Mouse (Mus musculus) limb, embryonic 11.5 days (tissue): ENCODE data around the gene Nccrp1. TPM values are rescaled to one million over a fixed set of nuclear protein-coding genes. Genes with fewer than 3 reads are reported as not detected.

Experiments
- ATAC-seq: fragments of 200-750 bp; cut with Nextera tagmentation; 2 replicates; pipeline ENCODE4 v1.8.0; 2017; ENCODE audit warnings: low read depth; ENCODE audit not compliant: insufficient number of reproducible peaks, low FRiP score, low TSS enrichment
- DNase-seq: peaks from one replicate; pipeline ENCODE4 v3.0.0-alpha.2; 2015; ENCODE audit warnings: low spot score
- H3K27ac ChIP-seq: fragments of 300-500 bp; sonication (generic); replicated peaks from 2 replicates; pipeline ENCODE4 v1.5.1; 2014; ENCODE audit warnings: low read depth, mild to moderate bottlenecking, low read length
- H3K27me3 ChIP-seq: fragments of 300-500 bp; sonication (generic); 2 replicates; pipeline ENCODE4 v1.6.1; 2014; ENCODE audit warnings: mild to moderate bottlenecking, low read length, mixed read lengths; ENCODE audit not compliant: control insufficient read depth, insufficient read depth
- H3K36me3 ChIP-seq: fragments of 300-500 bp; sonication (generic); 2 replicates; pipeline ENCODE4 v1.6.1; 2014; ENCODE audit warnings: mild to moderate bottlenecking, low read length, moderate library complexity, mixed read lengths; ENCODE audit not compliant: control insufficient read depth, insufficient read depth
- H3K4me1 ChIP-seq: fragments of 300-500 bp; sonication (generic); 2 replicates; pipeline ENCODE4 v1.6.1; 2014; ENCODE audit warnings: low read length, mixed read lengths; ENCODE audit not compliant: control insufficient read depth, insufficient read depth
- H3K4me2 ChIP-seq: fragments of 300-500 bp; sonication (generic); 2 replicates; pipeline ENCODE4 v1.6.1; 2014; ENCODE audit warnings: low read depth, mild to moderate bottlenecking, moderate library complexity; ENCODE audit not compliant: severe bottlenecking
- H3K4me3 ChIP-seq: fragments of 300-500 bp; sonication (generic); 2 replicates; pipeline ENCODE4 v1.5.1; 2014; ENCODE audit warnings: low read depth, low read length
- H3K9ac ChIP-seq: fragments of 300-500 bp; sonication (generic); 2 replicates; pipeline ENCODE4 v1.6.1; 2014; ENCODE audit warnings: mild to moderate bottlenecking, low read length
- H3K9me3 ChIP-seq: fragments of 300-500 bp; sonication (generic); 2 replicates; pipeline ENCODE4 v1.6.1; 2016; ENCODE audit warnings: low read length; ENCODE audit not compliant: control insufficient read depth
- WGBS: fragments of 180-500 bp; shearing (Covaris S2); extraction: QIAGEN DNeasy Blood & Tissue Kit; methylation state at CpG from one replicate; pipeline ENCODE4 v1.1.7; 2014; 5-methylcytosine and 5-hydroxymethylcytosine counted together
- polyA plus RNA-seq: library from polyadenylated mRNA; unstranded; fragments of >200 nt; fragmentation: Nextera tagmentation; extraction: Ambion mirVana; gene quantifications from 2 replicates; pipeline ENCODE4 v1.2.1, GENCODE M21; 2014

Nccrp1 gene
- polyA plus RNA-seq, 1 experiment from 2014 or later: not detected

DNA sequence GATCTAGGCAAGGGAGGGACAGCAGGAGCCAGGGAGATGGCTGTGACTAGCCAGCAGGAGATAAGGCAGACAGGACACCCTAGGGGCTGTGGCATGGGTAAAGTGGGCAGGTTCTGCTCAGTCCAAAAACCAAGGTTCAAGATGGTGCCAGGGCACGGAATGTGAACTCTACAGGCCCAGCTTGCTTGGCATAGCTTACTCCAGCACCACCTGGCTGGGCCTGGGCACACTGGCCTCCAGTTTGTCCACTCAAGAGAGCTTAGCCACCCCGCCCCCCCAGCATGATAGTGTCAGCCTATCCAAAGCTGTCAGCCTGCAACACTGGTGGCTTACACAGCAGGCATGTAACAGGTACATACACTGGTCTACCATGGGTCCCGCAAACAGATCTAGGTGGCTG, 26.2 kb upstream of the Nccrp1 start:
- no peak for ATAC-seq
- no peaks in the 10 kb centered on the region for H3K4me1 ChIP-seq
- no peaks in the 10 kb centered on the region for H3K9me3 ChIP-seq
- no peak overlapping the region for H3K27ac ChIP-seq
- 97% methylated on average over 3 of the region's 3 CpGs for WGBS
- no peak overlapping the region for H3K4me3 ChIP-seq
- H3K9ac ChIP-seq: no peak overlapping the region
- DNase-seq: no peak
- no peak overlapping the region for H3K4me2 ChIP-seq
- H3K36me3 ChIP-seq: no peaks in the 10 kb centered on the region
- no peaks in the 10 kb centered on the region for H3K27me3 ChIP-seq

DNA sequence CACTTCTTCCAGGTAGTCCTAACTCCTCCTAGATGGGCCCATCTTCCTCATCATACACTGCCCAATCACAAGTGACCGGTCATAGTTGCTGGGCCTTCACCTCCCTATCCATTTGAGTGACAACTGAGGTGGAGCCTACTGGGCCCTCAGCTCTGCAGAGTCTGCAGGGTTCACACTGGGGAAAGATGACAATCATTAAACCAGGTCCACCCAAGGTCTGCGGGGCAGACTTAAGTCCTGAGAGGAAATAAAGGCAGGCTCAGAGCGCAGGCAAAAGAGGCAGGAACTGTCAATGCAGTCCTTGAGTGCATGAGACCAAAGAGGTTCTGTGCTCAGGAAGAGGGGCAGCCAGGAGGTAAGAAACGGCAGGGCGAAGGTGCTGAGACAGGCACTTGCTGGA, 25.6 kb upstream of the Nccrp1 start:
- H3K4me1 ChIP-seq: no peaks in the 10 kb centered on the region
- H3K4me2 ChIP-seq: no peak overlapping the region
- H3K9me3 ChIP-seq: no peaks in the 10 kb centered on the region
- H3K36me3 ChIP-seq: peaks cover under 1% of the 10 kb centered on the region
- no peak overlapping the region for H3K4me3 ChIP-seq
- 85% methylated on average over 5 of the region's 5 CpGs for WGBS
- ATAC-seq: no peak
- H3K9ac ChIP-seq: no peak overlapping the region
- no peaks in the 10 kb centered on the region for H3K27me3 ChIP-seq
- H3K27ac ChIP-seq: no peak overlapping the region
- no peak for DNase-seq

DNA sequence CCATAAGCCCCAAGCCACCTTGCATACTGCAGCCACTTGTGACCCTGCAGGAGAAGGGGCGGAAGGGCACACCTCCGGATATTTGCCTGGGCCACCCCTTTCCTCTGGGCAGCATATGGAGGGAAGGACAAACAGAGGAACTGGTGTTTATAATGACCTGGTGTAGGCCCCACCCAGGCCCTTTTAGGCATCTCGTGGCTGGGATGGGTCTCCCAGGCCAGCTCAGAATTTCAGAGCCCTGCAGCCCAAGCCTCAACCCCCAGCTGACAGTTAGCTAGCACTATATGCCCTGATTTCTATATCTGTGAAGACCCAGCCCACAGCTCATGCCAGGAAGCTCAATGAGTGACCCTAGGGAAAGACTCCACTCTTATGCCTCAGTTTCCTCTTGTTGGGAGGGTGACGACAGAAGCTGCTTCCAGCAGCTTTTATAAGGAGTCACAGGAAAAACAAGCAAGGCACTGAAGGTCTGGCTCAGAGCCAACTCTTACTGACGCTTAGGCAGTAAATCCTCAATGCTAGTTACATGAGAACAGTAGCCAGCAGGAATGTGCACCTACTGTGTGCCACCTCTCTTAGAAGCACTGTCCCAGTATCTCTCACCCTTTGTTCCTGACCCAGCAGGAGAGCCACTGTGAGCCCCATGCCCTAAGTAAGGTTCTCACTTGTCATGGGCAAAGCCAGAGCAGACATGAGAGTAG, 24.1 kb upstream of the Nccrp1 start:
- no peak overlapping the region for H3K27ac ChIP-seq
- ATAC-seq: no peak
- H3K4me3 ChIP-seq: no peak overlapping the region
- 0 out of 2 replicates have a peak overlapping the region, but pooled peaks have one; percentile 1 for H3K9ac ChIP-seq
- H3K27me3 ChIP-seq: no peaks in the 10 kb centered on the region
- WGBS: 49% methylated on average over 5 of the region's 5 CpGs
- no peaks in the 10 kb centered on the region for H3K9me3 ChIP-seq
- no peaks in the 10 kb centered on the region for H3K4me1 ChIP-seq
- no peak overlapping the region for H3K4me2 ChIP-seq
- H3K36me3 ChIP-seq: peaks cover 7% of the 10 kb centered on the region
- no peak for DNase-seq

DNA sequence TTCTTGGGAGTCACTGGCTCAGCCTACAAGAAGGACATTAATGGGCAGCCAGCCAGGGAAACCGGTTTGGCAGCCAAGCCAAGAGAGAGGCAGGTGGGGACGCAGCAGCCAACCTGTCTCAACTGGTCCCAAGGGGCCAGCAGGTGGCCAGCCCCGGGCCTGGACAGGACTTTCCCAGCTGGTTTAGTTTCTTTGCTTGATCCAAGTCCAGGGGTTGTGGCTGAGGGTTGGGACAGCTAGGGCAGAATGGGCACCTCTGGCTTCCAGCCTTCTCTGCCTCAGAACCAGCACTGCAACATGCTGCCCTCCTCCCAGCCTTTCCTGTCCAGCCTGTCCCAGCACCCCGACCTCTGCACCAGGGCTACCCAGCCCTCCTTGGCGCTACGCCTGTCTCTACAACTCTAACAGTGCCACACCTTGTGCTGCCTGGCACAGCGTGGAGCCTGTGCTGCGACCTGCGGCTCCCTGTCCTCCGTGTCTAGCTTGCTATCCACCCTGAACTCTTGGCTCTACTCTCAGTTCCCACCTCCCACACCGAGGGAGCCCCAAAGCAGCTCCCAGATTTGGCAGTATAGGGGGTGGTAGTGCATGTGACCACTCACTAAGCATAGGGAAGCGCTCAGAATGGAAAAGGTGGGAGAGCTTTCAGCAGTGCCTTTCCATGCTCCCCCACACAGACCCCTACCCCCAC, 23.4 kb upstream of the Nccrp1 start:
- 76% methylated on average over 12 of the region's 12 CpGs for WGBS
- Histone ChIP-seq H3K9me3 (no peaks in the 10 kb centered on the region), H3K36me3 (peaks cover 7% of the 10 kb centered on the region), H3K27me3 (no peaks in the 10 kb centered on the region), H3K4me3 (no peak overlapping the region), H3K4me2 (no peak overlapping the region), H3K27ac (no peak overlapping the region), H3K9ac (0 out of 2 replicates have a peak overlapping the region, but pooled peaks have one; percentile 1), H3K4me1 (no peaks in the 10 kb centered on the region)
- no peak for ATAC-seq
- DNase-seq: no peak

DNA sequence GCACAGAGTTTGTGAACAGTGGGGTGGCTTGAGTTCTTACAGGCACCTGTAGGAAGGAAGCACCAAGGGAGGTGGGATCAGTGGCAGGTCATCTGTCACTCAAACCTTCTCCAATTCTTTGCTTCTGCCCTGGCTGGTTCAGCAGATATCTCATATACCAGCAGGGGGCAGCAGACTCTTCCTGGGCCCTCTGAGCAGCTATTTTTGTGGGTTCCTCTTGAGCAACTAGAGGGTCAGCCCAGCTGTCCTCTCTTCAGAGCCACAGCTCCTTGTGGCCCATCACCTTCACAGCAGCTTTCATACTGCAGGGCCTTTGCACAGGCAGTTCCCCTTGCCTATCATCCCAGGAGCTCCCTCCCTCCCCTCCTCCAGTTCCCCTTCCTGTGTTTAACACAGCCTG, 21.2 kb upstream of the Nccrp1 start:
- peak; percentile 70 for DNase-seq
- Histone ChIP-seq H3K9ac (no peak overlapping the region), H3K9me3 (no peaks in the 10 kb centered on the region), H3K36me3 (peaks cover 21% of the 10 kb centered on the region), H3K27me3 (no peaks in the 10 kb centered on the region), H3K4me1 (no peaks in the 10 kb centered on the region), H3K4me2 (no peak overlapping the region), H3K4me3 (no peak overlapping the region), H3K27ac (no peak overlapping the region)
- ATAC-seq: no peak

DNA sequence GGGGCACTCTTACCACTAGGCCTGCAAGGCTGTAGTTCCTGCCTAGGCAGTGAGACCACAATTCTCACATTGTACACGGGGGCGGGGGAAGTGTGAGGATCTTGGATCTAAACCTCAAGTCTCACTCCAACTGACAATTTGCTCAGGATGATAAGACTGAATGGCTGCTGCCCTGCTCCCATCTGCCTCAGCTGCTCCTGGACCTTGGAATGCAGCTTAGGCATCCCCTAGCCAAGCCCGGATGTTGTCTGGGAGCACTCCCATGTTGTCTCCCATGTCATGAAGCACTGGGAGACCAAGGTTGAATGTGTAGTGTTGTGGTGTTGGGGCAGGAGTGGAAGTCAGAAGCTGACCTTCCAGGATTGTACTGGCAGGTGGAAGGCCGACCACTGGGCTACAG, 20.5 kb upstream of the Nccrp1 start:
- H3K36me3 ChIP-seq: peaks cover 22% of the 10 kb centered on the region
- H3K27ac ChIP-seq: no peak overlapping the region
- H3K9ac ChIP-seq: no peak overlapping the region
- no peak overlapping the region for H3K4me3 ChIP-seq
- WGBS: 88% methylated on average over 4 of the region's 4 CpGs
- no peak for ATAC-seq
- no peak overlapping the region for H3K4me2 ChIP-seq
- H3K27me3 ChIP-seq: no peaks in the 10 kb centered on the region
- no peak for DNase-seq
- H3K9me3 ChIP-seq: no peaks in the 10 kb centered on the region
- H3K4me1 ChIP-seq: no peaks in the 10 kb centered on the region

DNA sequence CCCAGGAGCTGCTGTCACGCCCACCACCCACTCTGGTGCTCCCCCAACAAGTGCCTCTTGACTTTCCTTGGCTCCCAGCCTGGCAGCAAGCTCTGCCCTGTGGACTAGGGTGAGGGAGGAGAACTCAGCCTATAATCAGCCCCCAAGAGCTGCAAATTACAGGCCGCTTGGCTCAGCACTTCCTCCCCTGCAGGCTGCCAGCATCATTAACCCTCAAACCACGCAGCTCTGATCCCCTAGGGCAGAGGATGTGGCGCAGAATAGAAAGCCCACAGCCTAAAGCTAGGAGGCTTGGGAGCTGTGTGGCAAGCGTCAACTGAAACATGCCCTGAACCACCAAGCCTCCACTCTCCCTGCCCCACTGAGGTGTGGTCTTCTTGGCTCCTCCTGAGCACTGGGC, 18.4 kb upstream of the Nccrp1 start:
- peaks cover 30% of the 10 kb centered on the region for H3K36me3 ChIP-seq
- no peak overlapping the region for H3K9ac ChIP-seq
- H3K27ac ChIP-seq: no peak overlapping the region
- ATAC-seq: no peak
- WGBS: 84% methylated on average over 5 of the region's 5 CpGs
- no peaks in the 10 kb centered on the region for H3K27me3 ChIP-seq
- no peak overlapping the region for H3K4me3 ChIP-seq
- DNase-seq: no peak
- H3K9me3 ChIP-seq: no peaks in the 10 kb centered on the region
- H3K4me2 ChIP-seq: no peak overlapping the region
- H3K4me1 ChIP-seq: no peaks in the 10 kb centered on the region

DNA sequence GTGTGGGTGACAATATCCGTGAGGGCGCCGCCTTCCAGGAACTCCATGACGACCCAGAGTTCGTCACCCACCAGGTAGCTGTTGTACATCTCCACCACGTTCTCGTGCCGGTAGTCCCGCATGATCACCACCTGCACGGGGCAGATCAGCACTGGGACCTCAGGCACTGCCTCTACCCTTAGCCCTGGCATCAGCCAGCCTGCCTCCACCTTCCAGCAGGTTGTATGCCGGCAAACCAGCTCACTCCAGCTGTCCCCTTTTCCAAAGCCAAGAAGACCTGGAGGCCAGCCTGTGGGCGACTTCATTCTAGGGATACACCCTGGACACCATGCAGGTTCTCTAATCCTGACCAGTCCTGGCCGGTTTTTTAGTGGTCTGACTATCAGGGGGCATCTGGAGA, 15.9 kb upstream of the Nccrp1 start:
- peaks cover 36% of the 10 kb centered on the region for H3K36me3 ChIP-seq
- no peak for ATAC-seq
- H3K27ac ChIP-seq: no peak overlapping the region
- DNase-seq: no peak
- no peaks in the 10 kb centered on the region for H3K9me3 ChIP-seq
- WGBS: 91% methylated on average over 13 of the region's 13 CpGs
- H3K4me1 ChIP-seq: no peaks in the 10 kb centered on the region
- no peak overlapping the region for H3K4me3 ChIP-seq
- no peak overlapping the region for H3K4me2 ChIP-seq
- H3K27me3 ChIP-seq: no peaks in the 10 kb centered on the region
- no peak overlapping the region for H3K9ac ChIP-seq
